Mouse (Mus musculus): ENCODE measurements around the gene Aldh3a1. TPM values are rescaled to one million over a fixed set of nuclear protein-coding genes. Genes with fewer than 3 reads are reported as not detected.

Aldh3a1 gene
- polyA plus RNA-seq, 1 experiment, result 2.3 TPM

DNA sequence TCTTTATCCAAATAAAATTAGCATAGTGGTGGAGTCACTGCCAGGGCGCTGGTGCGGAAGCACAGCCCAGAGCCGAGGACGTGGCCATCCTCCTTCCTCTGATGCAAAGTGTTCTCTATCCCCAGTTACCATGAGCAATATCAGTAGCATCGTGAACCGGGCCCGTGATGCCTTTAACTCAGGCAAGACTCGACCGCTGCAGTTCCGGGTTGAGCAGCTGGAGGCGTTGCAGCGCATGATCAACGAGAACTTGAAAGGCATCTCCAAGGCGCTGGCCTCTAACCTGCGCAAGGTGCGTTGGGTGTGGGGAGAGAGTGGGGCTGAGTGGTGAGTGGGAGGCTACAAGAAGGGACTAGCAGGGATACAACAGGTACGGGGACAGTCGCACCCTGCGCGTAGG is 4.8 kb downstream of the Aldh3a1 start:
- H3K27ac ChIP-seq (ENCODE audit: insufficient read depth, low read length), result no peak overlapping the region
- no peak for TF ChIP-seq CTCF (IDR thresholded peaks at IDR 0.05; ENCODE audit: extremely low read depth, insufficient read depth, low read length)
- H3K4me1 ChIP-seq (ENCODE audit: control insufficient read depth, insufficient read depth, low read length), result no peaks in the 10 kb centered on the region; the same call in 1 of the 2 replicates
- no peak overlapping the region for H3K4me3 ChIP-seq (ENCODE audit: insufficient read depth, low read length)

DNA sequence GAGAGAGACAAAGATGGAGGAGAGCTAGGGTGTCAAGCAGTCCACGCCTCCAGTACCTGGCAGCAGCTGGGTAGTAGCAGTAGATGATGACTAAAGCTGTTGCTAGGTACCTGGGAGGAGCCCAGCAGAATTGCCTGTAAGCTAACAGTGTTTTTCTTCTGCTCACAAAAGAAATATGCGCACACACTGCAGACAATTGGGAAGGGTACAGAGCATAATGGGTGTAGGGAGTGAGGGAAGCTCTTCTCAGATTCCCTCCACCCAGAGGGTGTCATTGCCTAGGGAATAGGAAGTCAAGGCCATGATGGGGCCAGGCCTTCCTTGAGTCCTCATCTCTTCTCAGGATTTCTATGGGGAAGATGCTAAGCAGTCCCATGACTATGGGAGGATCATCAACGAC is 8.6 kb downstream of the Aldh3a1 start:
- TF ChIP-seq POLR2A (IDR thresholded peaks at IDR 0.05; ENCODE audit: extremely low read depth, insufficient read depth, low read length), result no peak
- no peak for TF ChIP-seq CTCF (IDR thresholded peaks at IDR 0.05; ENCODE audit: extremely low read depth, insufficient read depth, low read length)
- H3K4me3 ChIP-seq (ENCODE audit: insufficient read depth, low read length), result no peak overlapping the region
- no peak overlapping the region for H3K27ac ChIP-seq (ENCODE audit: insufficient read depth, low read length)
- no peaks in the 10 kb centered on the region; the same call in 1 of the 2 replicates for H3K4me1 ChIP-seq (ENCODE audit: control insufficient read depth, insufficient read depth, low read length)

GRCm38 (mm10) chr11:61220156-61220881 is 13.0 kb downstream of the Aldh3a1 start:
- H3K4me1 ChIP-seq (ENCODE audit: control insufficient read depth, insufficient read depth, low read length), result no peaks in the 10 kb centered on the region; the same call in 1 of the 2 replicates

DNA sequence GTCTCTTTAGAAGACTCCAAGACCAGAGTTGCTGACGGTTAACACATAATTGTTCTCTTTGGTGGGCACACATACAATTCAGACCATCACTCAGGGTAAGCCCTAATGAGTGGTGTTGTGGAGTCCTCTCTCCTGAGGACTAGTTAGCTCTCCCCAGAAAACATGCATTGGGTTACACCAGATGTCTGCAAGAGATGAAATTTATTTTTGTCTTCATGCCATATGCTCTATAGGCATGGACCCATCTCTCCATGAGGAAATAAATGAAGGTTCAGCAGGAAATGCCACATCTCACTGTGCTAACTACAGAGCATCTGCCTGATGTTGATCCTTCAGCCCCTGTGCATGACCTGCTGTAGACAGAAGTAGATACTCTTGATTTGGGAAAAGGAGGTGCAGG is 14.7 kb downstream of the Aldh3a1 start:
- H3K4me3 ChIP-seq (ENCODE audit: insufficient read depth, low read length), result no peak overlapping the region
- no peak overlapping the region for H3K27ac ChIP-seq (ENCODE audit: insufficient read depth, low read length)
- TF ChIP-seq CTCF (IDR thresholded peaks at IDR 0.05; ENCODE audit: extremely low read depth, insufficient read depth, low read length) (no peak), POLR2A (IDR thresholded peaks at IDR 0.05; ENCODE audit: extremely low read depth, insufficient read depth, low read length) (no peak)
- no peaks in the 10 kb centered on the region; the same call in 1 of the 2 replicates for H3K4me1 ChIP-seq (ENCODE audit: control insufficient read depth, insufficient read depth, low read length)

More at GRCm38 (mm10) chr11:61220156-61220881, 13.0 kb downstream of the Aldh3a1 start:
- H3K27ac ChIP-seq (ENCODE audit: insufficient read depth, low read length), result no peak overlapping the region
- TF ChIP-seq POLR2A (IDR thresholded peaks at IDR 0.05; ENCODE audit: extremely low read depth, insufficient read depth, low read length) (no peak), CTCF (IDR thresholded peaks at IDR 0.05; ENCODE audit: extremely low read depth, insufficient read depth, low read length) (no peak)
- H3K4me3 ChIP-seq (ENCODE audit: insufficient read depth, low read length), result no peak overlapping the region

DNA sequence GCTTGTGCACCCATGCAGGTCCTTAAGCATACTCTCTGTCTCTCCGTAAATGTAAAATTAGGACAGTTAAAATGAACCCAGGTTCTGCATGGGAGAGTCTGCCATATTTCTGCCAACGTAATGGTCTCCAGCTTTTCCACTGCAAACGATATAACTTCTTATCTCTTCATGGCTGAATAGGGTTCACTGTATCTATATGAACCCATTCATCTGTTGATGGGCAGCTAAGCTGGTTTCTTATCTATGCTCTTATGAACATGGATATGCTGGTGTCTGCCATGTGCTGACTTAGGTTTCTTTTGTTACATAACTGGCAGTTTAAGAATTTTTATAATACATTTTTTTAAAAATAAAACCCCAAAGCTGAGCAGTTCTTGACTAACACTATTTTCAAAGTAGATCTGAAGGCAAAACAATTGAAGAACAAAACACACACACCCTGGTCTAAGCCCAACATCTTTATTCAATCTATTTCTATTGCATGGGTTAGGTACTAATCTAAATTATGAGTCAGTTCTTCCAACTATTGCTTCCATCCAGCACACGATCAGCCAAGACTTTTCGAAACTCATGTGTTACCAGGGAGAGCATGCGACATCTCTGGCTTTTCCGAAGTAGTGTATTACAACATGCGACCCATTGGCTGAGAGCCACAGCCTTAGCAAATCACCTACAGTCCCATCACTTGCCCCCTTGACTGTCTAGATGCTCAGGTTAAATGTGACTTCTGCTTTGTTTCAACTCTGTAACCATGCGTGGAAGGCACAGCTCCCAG is 15.8 kb downstream of the Aldh3a1 start:
- Histone ChIP-seq H3K4me3 (ENCODE audit: insufficient read depth, low read length) (no peak overlapping the region), H3K27ac (ENCODE audit: insufficient read depth, low read length) (no peak overlapping the region), H3K4me1 (ENCODE audit: control insufficient read depth, insufficient read depth, low read length) (peaks cover 1% of the 10 kb centered on the region; the same call in 1 of the 2 replicates)
- TF ChIP-seq CTCF (IDR thresholded peaks at IDR 0.05; ENCODE audit: extremely low read depth, insufficient read depth, low read length) (no peak), POLR2A (IDR thresholded peaks at IDR 0.05; ENCODE audit: extremely low read depth, insufficient read depth, low read length) (no peak)

GRCm38 (mm10) chr11:61224234-61224744 is 17.0 kb downstream of the Aldh3a1 start:
- Histone ChIP-seq H3K4me1 (ENCODE audit: control insufficient read depth, insufficient read depth, low read length) (peaks cover 1% of the 10 kb centered on the region; the same call in 1 of the 2 replicates), H3K4me3 (ENCODE audit: insufficient read depth, low read length) (no peak overlapping the region), H3K27ac (ENCODE audit: insufficient read depth, low read length) (no peak overlapping the region)
- TF ChIP-seq POLR2A (IDR thresholded peaks at IDR 0.05; ENCODE audit: extremely low read depth, insufficient read depth, low read length) (no peak), CTCF (IDR thresholded peaks at IDR 0.05; ENCODE audit: extremely low read depth, insufficient read depth, low read length) (no peak)

GRCm38 (mm10) chr11:61224907-61225306 is 17.6 kb downstream of the Aldh3a1 start:
- no peak overlapping the region for H3K27ac ChIP-seq (ENCODE audit: insufficient read depth, low read length)
- H3K4me1 ChIP-seq (ENCODE audit: control insufficient read depth, insufficient read depth, low read length), result peaks cover 1% of the 10 kb centered on the region; the same call in 1 of the 2 replicates
- TF ChIP-seq CTCF (IDR thresholded peaks at IDR 0.05; ENCODE audit: extremely low read depth, insufficient read depth, low read length), result no peak
- no peak overlapping the region for H3K4me3 ChIP-seq (ENCODE audit: insufficient read depth, low read length)

GRCm38 (mm10) chr11:61225511-61225910 is 18.2 kb downstream of the Aldh3a1 start:
- Histone ChIP-seq H3K27ac (ENCODE audit: insufficient read depth, low read length) (no peak overlapping the region), H3K4me3 (ENCODE audit: insufficient read depth, low read length) (no peak overlapping the region), H3K4me1 (ENCODE audit: control insufficient read depth, insufficient read depth, low read length) (peaks cover 1% of the 10 kb centered on the region; the same call in 1 of the 2 replicates)
- TF ChIP-seq CTCF (IDR thresholded peaks at IDR 0.05; ENCODE audit: extremely low read depth, insufficient read depth, low read length) (no peak), POLR2A (IDR thresholded peaks at IDR 0.05; ENCODE audit: extremely low read depth, insufficient read depth, low read length) (no peak)

DNA sequence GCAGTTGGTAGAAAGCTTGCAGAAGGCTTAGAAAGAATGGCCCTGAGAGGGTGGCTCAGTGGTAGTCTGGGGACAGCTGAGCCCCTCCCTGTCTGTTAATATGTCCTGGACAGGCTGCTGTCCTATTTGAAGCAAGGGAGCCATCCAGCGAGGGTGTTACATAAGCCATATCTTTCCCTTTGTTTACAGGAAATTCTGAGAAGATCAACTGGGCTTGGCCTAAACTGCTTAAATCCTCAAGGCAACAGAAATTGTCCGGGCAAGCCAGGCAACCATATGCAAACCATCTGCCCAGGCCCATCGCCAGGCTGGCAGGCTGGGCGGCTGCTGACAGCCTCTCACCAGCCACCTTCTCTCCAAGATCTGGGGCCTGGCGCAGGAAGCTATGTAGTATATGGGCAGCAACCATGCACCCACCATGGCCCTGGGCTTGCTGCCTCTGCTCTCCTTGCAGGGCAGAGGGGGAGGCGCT is 18.6 kb downstream of the Aldh3a1 start:
- no peak overlapping the region for H3K4me3 ChIP-seq (ENCODE audit: insufficient read depth, low read length)
- H3K27ac ChIP-seq (ENCODE audit: insufficient read depth, low read length), result no peak overlapping the region
- H3K4me1 ChIP-seq (ENCODE audit: control insufficient read depth, insufficient read depth, low read length), result peaks cover 1% of the 10 kb centered on the region; the same call in 1 of the 2 replicates
- TF ChIP-seq CTCF (IDR thresholded peaks at IDR 0.05; ENCODE audit: extremely low read depth, insufficient read depth, low read length), result no peak
- TF ChIP-seq POLR2A (IDR thresholded peaks at IDR 0.05; ENCODE audit: extremely low read depth, insufficient read depth, low read length), result no peak
